Mouse (Mus musculus) urinary bladder, postnatal 36 days (tissue): ENCODE measurements around the gene Hes7.

ENCODE experiments used
- DNase-seq, 2 experiments: peaks; one replicate each; pipeline ENCODE4 v3.0.0; 2022; ENCODE audit warnings: low spot score in 2 of 2, mixed read lengths in 1 of 2

Gene Hes7

DNA sequence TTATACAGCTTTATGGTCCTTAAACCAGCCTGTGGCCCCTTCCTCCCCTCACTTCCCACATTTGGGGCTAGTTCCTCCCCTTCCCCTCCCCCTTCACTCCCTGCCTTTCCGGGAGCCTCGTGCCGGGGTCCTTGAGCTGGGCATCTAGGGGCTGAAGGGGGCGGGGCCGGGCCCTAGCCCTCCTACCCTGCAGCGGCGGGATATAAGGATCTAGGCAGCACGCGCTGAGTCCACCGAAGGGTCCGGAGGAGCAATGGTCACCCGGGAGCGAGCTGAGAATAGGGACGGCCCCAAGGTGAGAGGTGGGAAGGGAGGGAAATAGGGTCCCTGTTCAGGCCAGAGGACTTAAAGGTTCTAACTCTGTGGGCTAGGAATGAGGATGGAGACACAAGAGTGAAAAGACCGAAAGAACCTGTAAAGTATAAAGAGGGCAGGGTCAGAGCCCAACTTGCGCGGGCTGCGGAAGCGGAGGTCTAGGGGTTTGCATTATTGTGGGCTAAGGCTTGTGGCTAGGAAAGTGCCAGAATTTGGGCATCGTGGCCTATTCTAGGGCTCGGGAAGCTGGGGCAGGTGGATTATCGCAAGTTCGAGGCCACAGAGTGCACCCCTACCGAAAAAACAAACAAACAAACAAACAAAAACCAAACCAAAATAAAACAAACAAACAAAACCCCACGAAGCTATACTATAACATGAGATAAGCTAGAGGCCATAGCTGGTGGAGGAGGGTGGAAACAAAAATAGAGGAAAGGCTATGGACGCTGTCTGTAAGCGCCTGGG, at the start of gene Hes7:
TSS of gene Hes7 (plus strand) at position 184 of the 780 bp plus-strand sequence.
- DNase-seq = no peak

DNA sequence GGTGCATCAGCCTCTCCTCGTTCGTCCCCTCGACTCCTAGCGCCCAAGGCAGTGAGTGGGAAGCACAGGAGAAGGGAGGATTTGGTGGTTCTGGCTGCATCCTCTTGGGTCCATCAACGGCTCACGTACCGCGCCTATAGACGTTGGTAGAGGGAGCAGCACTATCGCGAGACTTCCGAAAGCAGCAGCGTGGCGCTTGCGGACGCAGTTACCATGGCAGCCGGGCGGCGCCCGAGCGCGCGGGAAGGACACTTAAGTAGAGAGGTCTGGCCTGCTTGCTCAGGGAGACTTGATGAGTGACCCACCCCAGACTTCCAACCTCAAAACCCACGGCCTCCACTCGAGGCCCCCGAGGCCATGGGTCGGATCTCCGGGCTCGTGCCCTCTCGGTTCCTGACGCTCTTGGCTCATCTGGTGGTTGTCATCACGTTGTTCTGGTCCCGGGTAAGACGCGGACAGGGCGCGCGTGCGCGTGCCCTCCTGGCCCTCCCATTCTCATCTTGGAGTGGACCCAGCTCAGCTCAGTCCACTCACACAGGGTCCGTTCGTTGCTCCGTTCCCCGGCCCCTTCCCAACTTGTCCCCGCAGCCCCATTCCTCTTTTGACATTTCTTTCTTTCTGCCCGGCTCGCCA, 49.5 kb upstream of the Hes7 start, which contains the start of gene Tmem107:
TSS of gene Tmem107 (plus strand) at position 217 of the 633 bp plus-strand sequence.
- DNase-seq = peak; percentile 87 to 92

DNA sequence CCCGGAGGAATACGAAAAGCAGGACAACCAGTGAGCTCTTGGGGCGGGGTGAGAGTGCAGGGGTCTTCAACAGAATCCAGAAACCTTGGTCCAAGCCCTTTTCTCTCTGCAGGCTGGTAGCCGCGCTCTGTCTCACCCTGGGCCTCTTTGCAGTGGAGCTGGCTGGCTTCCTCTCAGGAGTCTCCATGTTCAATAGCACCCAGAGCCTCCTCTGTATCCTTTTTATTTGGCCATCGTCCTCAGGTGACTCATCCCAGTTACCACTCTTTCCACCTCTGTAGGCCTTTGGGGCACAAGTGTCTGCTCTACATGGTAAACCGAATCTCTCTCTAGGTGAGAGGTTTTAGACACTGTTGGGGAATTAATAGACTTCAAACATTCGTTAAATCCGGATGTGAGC, 48.9 kb upstream of the Hes7 start:
- DNase-seq = no peak

DNA sequence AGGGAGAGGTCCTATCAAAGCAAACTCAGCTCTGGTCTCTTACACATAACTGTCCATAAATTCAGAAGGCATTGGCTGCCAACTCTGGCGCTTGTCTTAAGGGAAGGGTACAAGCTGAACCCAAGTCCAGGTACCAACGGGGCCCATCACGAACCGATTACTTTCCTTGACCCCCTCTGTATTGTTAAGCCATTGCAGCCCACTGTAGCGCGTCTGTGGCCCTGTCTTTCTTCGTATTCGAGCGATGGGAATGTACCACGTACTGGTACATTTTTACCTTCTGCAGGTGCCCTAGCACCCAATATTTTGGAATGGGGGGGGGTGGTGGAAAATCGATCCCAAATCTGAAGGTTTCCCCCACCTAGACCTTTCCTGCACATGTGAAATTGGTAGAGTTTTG, 48.0 kb upstream of the Hes7 start:
- no peak for DNase-seq

DNA sequence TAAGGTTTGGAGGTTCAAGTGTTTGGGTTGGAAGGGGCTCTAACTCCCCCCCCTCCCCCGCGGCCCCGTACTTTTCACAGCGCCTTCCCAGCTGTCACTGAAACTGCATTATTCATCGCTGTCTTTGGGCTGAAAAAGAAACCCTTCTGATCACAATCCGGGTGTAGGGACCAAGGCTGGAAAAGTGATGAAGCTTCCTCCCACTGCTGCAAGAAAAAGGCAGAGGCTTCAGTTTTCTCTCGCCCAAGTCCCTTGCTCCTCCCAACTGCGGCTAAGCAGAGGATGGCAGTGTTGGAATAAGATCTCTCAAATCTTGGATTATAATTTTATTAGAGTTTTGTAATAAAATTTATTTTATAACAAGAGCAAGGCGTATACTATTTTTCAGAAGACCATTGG, 47.5 kb upstream of the Hes7 start:
- DNase-seq = no peak

DNA sequence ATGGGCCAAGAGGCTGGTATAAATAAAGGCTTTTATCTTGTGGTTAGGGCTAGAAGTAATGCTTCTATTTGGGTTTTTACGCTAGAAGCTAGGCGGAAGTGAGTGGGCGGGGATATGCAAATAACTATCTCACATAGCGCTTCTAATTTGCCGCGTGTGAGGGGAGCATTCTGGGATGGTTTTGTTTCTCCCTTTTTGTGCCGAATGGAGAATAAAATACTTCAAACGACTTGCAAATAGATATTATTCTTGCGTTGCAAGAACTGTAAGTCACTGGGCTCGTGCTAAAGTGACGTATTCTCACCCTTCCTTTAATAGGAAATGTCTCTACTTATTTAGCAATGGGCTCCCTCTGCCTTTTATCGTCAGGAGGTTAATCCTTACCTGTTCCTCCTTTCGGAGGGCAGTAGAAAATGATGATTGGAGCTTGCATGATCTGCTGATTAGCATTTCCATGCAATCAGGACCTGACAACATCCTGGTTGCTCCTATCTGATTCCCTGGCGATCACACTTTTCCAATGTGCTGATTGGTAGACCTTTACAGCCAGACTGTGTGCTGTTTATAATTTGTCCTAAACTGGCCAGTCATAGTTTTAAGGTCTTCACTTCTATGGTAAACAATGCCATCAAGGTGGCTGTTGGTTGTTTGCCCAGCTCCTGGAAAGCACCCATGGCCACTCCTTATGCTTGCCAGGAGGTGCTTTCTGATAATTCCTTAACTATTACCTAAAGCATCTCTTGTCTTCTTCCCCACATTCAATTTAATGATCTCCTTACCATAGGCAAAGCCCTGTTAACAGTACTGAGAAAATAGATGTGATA, 46.9 kb upstream of the Hes7 start:
- DNase-seq = peak; percentile 74 to 81

DNA sequence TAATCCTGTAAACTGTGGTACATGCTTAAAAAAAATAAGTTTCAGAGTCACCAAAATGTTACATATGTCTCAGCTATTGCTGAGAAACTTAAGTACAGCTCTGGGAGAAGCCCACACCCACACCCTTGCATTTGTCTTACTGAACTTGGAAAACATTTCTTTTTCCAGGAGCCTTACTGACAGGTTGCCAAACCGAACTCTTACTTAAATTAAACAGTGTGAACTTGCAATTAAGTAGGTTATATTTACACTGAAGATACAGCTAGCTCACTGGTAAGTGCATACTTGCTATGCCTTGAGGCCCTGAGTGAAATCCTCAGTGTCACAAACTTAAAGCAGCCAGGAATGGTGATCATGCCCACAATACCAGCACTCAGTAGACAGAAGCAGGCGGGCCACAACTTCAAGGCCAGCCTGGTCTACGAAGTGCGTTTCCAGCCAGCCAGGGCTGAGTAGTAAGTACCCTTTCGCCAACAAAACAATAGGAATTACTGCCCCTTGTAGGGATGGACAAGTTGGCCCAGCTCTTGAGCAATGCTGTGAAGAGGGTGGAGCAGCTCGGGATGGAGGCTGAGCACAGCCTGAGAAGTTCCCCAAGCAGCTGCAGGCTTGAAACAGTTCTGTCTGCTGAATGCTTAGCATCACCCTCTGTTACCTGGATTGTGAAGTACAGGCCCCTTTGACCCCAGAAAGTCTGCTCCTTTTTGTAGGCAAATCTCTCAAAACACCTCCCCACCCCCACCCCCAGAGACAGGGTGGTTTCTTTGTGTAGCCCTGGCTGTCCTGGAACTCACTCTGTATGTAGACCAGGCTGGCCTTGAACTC, 46.0 kb upstream of the Hes7 start:
- DNase-seq = no peak

DNA sequence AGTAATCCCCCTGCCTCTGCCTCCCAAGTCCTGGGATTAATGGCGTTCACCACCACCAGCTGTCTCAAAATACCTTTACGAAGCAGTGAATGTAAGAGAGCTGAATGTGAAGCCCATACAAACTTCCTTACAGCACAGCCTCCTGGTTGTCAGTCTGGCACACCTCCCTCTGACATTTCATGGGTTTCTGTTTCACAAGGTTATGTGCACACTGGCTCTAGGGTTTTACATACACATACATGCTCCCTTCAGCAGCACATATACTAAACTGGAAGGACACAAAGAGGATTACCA, 45.5 kb upstream of the Hes7 start:
- no peak for DNase-seq

DNA sequence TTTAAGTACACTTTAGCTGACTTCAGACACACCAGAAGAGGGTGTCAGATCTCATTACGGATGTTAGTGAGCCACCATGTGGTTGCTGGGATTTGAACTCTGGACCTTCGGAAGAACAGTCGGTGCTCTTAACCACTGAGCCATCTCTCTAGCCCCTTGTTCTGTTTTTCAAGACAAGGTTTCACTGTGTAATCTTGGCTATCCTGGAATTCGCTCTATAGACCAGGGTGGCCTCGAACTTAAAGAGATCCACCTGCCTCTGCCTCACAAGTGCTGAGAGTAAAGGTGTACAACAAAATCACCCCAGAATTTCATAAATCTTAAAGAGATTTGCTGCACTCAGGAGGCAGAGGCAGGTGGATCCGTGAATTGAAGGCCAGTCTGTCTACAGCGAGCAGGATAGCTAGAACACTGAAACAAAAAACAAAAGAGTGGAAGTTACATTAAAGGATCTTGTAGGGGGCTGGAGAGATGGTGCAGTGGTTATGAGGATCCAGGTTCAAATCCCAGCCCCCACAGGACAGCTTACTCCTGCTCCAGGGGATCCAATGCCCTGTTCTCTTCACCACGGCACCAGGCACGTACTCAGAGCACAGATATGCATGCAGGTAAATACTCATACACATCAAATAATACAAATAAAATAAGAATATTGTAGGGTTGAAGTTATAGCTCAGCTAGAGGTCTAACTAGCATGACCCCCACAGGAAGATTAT, 44.3 kb upstream of the Hes7 start:
- DNase-seq = no peak

DNA sequence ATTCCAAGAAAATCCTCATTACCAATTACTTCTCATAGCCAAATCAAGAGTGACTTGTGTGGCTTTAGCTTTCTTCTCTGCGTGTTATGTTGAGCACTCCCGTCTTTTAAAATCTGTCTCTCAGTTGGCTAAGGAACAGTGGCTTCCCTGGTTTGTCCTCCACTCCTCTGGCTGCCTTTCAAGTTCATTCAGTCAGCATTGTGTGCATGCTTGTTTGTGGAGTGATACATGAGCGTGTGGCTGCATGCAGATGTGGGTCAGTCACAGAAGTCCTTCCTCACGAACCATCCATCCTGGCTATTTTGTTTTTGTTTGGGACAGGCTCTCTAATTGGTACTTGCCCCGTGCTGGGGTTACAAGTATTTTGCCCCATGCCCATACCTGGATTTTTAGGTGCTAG, 43.6 kb upstream of the Hes7 start:
- no peak for DNase-seq

DNA sequence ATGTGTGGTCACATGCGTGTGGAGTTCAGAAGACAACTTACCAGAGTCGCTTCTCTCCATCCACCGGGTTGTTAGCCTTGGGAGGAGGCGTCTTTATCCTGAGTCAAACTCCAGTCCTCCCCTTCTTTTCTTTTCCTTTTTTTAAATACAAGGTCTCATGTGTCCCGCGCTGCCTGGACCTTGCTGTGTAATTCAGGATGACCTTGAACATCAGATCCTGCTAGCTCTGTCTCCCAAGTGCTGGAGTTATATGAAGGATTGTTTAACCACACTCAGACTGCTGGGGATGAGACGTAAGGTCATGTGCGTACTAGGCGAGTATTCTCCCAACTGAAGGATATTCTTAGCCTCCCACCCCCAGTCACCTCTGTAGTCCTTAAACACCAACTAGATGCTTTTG, 42.9 kb upstream of the Hes7 start:
- no peak for DNase-seq

DNA sequence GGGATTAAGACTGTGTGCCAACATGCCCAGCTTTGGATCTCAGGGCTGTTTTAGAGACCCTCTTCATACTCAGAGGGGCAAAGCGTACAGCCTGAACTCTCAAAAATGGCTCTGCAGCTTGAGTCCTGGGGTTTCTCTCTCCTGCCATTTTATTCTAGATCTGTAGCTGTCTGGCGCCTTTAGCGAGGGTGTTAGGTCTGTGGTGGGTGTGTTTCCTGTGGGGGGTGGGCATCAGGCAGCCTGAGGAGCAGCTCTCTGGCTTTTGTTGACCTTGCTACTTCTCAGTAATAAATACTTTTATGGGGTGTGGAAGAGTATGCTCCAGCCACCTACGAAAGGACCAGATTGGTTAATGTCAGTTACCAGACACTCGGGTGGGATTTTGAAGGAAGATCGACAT, 42.2 kb upstream of the Hes7 start:
- DNase-seq = no peak

DNA sequence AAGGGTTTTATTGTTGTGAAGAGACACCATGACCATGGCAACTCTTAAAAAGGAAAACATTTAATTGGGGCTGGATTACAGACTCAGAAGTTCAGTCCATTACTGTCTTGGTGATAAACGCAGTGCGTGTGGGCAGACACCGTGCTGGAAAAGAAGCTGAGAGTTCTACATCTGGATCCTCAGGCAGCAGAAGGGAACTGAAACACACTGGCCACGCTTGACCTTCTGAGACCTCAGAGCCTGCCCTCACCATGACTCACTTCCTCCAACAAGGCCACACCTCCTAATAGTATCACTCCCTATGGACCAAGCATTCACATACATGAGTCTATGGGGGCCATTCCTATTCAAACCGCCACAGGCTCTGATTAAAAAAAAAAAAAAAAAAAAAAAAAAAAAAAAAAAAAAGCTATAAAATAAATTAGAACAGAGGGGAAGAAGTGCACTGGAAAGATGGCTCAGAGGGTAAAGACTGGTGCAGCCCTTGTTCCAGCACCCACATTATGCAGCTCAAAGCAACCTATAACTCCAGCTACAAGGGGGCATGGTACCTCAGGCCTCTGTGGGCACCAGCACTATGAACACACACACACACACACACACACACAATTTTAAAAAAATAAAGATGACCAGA, 41.3 kb upstream of the Hes7 start:
- DNase-seq = no peak

DNA sequence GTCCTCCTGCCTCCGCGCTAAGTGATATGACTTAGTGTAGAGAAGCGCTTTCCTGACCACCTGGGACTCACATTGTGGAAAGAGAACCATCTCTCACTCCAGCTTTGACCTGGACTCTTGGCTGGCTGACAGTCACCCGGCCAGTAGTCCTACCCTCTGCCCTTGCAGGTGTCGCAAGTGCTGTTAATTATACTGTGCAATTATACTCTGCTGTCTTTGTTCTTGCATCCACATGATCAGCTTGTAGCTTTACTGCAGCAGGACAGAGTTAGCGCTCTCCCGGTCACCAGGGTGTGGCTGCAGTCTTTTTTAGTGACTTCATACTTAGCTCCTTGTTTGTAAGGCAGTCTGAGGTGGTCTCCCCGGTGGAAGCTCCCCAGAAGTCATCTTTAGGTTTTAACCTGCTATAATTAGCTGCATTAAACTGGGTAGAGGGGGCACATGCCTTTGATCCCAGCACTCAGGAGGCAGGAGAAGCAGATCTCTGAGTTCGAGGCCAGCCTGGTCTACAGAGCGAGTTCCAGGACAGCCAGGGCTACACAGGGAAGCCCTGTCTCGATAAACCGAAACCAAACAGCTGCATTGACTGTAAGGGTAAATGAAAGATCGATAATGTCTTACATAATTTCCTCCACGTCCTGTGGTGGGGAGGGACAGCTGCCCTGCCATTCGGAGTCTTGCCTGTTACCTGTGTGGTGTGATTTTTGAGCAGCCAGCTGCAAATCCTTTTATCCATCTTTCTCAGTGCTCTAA, 39.9 kb upstream of the Hes7 start:
- DNase-seq = no peak

DNA sequence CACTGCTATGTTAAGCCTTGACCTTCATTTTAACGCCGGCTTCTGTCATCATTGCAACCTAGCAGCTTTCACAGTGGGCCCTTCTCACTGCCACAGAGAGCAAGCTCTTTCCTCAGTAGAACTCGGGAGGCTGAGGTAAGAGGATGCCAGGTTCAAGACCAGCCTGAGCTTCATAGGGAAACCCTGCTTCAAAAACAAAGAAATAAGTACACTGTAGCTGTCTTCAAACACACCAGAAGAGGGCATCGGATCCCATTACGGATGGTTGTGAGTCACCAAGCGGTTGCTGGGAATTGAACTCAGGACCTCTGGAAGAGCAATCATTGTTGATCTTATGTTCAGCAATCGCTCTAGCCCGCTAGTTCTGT, 39.4 kb upstream of the Hes7 start:
- no peak for DNase-seq

DNA sequence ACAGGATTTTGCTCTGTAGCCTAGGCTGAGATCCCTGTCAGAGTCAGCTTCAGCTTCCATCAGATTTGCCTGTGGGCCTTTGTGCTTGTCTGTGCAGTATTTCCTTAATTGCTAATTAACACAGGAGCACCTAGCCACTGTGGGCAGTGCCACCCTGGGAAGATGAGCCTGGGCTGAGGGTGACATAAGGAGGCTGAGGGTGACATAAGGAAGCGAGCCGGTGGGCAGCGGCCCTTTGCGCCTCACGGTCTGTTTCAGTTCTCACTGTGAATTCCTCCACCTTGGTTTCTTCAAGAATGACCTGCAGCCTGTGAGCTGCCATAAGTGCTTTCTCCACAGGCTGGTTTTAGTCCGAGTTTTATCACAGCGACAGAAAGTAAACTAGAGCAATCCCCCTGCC, 38.6 kb upstream of the Hes7 start:
- DNase-seq = no peak

DNA sequence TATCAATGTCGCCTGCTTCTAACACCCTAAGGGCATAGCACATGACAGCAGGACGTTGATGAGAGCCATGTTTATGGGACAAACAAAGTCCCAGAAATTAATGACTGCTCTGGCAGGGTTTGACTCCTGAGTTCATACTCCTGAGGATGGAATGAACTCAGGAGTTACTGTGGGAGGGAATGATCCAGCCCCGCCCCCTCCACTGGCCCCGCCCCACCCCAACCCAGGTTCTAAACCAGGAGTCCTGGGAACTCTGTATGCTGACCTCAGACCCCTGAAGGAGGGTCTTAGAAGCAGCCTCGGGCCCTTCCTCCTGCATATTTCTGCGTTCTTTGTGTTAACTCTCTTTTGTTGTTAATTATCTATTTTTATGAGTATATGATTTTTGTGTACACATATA, 34.6 kb upstream of the Hes7 start:
- no peak for DNase-seq

DNA sequence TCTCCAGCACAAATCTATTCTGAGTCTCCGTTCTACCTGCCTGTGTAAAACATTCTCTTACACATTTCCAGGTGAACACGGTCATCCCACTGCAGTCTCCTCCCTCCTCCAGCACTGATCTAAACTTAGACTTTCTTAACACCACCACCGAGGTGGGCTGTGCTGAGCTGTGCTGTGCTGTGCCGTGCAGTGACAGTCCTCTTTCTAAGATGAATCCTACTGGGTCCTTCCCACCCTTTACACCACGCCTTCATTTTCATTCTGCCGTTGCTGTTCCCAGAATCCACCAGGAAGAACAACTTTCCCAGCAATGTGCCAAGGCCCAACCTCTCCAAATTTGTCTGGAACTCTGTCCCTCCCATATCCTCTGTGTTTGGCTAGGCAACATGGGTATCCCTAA, 33.8 kb upstream of the Hes7 start:
- DNase-seq = no peak

DNA sequence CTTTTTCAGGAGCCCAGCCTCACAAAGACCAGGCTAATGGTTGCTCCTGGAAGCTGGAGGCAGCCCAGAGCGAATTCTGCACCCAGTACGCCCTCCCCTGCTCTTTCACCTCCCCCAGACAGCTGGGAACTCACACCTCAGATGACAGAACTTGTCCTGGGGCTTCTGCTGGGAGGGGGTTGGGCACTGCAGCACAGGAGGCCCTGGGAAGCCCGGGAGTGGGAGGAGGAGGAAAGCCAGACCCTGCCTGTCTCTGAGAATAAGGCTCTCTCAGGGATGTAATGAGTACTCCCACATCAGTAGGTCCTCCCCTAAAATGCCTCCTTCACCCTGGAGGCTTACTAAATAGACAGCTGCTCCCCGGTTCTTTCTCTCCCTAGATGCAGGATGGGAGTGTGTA, 33.1 kb upstream of the Hes7 start:
- DNase-seq = no peak

DNA sequence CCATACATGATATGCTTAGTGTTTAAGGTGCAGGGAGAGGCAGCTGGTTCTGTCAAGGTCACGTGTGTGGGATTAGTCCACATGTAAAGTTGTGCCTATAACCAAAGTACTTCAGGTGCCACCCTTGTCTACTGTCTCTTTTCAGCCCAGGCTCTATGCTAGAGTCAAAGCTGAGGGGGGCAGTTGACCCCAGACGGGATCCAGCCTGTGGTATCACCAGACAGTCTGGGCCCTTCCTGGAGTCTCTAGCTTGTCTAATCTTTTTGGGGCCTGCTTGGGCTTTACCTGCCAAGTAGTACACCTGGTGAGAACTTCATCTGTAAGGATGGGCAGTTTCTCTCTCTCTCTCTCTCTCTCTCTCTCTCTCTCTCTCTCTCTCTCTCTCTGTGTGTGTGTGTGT, 32.6 kb upstream of the Hes7 start:
- no peak for DNase-seq
